Mouse (Mus musculus): ENCODE data around the gene B3gnt7. TPM values are rescaled to one million over a fixed set of nuclear protein-coding genes. Genes with fewer than 3 reads are reported as not detected.
A peak's percentile ranks its signal among the peaks of the same experiment; 100 is the strongest.
"Not testable (repeated sequence)": the region's sequence is repeated elsewhere in the genome, so short reads cannot be mapped to it uniquely, and the experiment has no call there.

Gene B3gnt7
- polyA plus RNA-seq, 1 experiment from 2014 or later = 3.7 TPM

DNA sequence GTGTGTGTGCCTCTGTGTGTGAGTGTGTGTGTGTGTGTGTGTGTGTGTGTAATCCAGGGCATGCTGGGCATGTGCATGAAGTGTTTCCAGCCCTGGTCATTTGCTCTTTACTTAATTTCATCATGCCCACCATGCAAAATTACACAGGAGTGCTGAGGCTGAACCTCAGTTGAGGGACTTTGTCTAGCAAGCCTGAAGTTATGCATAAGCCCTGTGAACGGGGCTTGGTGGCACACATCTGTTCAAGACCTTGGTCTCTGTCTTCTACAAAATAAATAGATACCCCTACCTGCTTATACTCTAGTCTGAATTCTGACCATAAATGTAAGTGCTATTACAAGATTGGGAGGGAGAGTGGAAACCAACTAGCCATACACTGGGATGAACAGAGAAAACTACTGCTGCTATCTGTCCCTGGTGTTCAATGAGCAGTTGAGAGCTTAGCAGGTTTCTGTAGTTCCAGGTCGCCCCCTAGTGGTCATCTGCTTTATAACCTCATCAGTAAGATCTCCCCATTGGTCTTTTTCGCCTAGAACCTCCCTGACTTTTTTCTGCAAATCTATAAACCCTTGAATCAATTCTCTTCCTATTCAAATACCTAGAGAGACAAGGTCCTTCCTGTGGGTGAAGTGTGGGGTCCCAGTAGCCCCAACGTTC, 36.7 kb downstream of the B3gnt7 start:
- Histone ChIP-seq H3K9ac (no peak overlapping the region), H3K27ac (no peak overlapping the region), H3K36me3 (no peaks in the 10 kb centered on the region), H3K4me3 (no peak overlapping the region), H3K4me2 (no peak overlapping the region), H3K4me1 (replicated peaks) (no peaks in the 10 kb centered on the region), H3K9me3 (no peaks in the 10 kb centered on the region), H3K27me3 (no peaks in the 10 kb centered on the region)
- peak; percentile 80 for ATAC-seq (ENCODE audit: low FRiP score)
- WGBS = 31% methylated on average over 4 of the region's 4 CpGs

DNA sequence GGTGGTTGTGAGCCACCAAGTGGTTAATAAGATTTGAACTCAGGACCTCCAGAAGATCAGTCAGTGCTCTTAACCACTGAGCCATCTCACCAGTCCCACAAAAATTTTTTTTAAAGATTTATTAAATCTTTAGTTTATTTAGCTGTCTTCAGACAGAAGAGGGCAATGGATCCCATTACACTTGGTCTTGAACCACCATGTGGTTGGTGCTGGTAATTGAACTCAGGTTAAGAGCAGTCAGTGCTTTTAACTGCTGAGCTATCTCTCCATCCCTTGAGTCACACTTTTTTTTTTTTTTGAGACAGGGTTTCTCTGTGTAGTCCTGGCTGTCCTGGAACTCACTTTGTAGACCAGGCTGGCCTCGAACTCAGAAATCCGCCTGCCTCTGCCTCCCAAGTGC, 38.5 kb downstream of the B3gnt7 start:
- 86% methylated on average over 2 of the region's 2 CpGs for WGBS
- not testable (repeated sequence) for H3K4me3 ChIP-seq; H3K4me2 ChIP-seq; H3K36me3 ChIP-seq; H3K9ac ChIP-seq; H3K27me3 ChIP-seq; H3K9me3 ChIP-seq; H3K4me1 ChIP-seq (replicated peaks); H3K27ac ChIP-seq; ATAC-seq (ENCODE audit: low FRiP score)

DNA sequence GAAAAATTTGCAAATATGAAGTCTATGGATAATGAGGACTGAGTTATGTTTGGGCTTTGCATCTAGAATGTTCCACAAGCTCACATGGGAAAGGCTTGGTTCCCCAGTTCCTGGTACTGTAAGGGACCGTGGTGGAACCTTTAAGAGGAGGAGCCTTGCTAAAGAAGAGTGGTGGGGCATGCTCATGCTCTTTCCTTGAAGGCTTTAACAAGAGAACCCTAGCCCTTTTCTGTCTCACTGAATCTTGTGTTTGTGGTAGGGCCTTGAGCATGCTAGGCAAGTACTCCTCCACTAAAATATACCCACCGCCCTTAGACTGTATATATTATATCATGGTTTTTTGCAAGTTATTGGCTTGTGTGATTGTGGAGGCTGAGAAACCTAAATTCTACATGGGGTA, 39.7 kb downstream of the B3gnt7 start:
- H3K4me2 ChIP-seq = no peak overlapping the region
- H3K9ac ChIP-seq = no peak overlapping the region
- H3K9me3 ChIP-seq = no peaks in the 10 kb centered on the region
- H3K4me1 ChIP-seq (replicated peaks) = no peaks in the 10 kb centered on the region
- no peak overlapping the region for H3K4me3 ChIP-seq
- H3K27me3 ChIP-seq = no peaks in the 10 kb centered on the region
- peaks cover 11% of the 10 kb centered on the region; the same call in 1 of the 2 replicates for H3K36me3 ChIP-seq
- ATAC-seq (ENCODE audit: low FRiP score) = no peak
- no peak overlapping the region for H3K27ac ChIP-seq
- 92% methylated on average over 2 of the region's 2 CpGs for WGBS

DNA sequence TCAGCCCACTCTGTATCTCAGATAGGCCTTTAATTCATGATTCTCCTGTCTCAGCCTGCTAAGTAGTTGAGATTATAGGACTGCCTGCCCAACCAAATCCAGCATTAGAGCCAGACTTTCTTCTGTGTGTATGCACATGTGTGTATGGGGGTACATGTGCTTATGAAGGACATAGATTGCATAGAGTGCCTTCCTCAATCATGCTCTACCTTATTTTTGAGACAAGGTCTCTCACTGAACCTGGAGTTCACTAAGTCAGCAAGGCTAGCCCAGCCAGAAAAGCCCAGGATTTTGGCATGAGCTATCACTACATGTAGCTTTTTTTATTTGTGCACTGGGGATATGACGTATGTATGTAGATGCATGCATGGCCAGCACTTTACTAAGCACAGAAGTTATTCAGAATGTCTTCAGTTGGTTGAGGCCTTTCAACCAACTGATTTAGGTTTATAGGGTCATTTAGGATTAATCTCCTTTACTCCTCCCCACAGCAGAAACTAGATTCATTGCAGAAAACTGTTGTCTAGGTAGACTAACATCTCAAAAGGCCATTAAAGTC, 40.5 kb downstream of the B3gnt7 start:
- no peaks in the 10 kb centered on the region for H3K27me3 ChIP-seq
- H3K9ac ChIP-seq = no peak overlapping the region
- peaks cover 17% of the 10 kb centered on the region for H3K36me3 ChIP-seq
- ATAC-seq (ENCODE audit: low FRiP score) = no peak
- no peaks in the 10 kb centered on the region for H3K9me3 ChIP-seq
- no peak overlapping the region for H3K27ac ChIP-seq
- WGBS = 100% methylated on average over 1 of the region's 1 CpGs
- H3K4me3 ChIP-seq = no peak overlapping the region
- H3K4me2 ChIP-seq = no peak overlapping the region
- no peaks in the 10 kb centered on the region for H3K4me1 ChIP-seq (replicated peaks)

DNA sequence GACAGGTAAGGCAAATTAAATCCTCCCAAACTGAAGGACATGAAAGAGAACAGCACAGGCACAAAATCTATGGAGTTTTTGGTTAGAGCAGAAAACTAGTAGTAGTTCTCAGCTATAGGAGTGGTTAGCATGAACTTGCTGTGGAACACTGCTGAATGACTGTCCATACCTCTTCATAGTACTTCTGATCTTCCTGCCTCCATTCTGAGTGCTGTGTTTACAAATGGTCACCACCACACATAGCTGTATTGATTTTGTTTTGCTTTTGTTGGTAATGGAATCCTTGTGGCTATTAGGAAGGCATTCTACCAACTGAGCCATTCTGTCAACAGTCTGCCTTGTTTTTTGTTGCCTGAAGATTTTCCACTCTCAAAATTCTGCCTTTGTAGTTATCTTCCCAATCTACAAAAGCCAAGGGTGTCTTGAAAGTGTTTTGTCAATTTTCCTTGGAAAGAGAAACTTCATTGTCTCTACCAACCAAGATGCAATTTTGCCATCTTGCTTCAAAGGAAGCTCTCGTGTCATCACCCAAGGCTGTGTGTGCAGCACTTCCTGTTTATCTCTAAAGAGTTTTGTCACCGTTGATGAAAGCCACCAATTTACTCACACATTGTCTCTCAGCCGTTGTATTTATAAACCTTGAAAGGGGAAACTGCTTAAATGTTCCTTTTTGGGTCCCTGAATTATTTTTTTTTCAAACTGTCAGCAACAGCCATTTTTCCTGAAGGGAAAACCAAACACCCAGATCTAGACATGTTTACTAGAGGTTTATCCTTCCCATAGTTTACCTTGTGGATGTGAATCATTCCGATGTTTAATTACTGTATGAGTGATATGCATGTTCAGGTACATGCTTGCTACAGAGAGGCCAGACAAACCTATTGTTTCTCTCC, 41.6 kb downstream of the B3gnt7 start:
- no peaks in the 10 kb centered on the region for H3K27me3 ChIP-seq
- no peak for ATAC-seq (ENCODE audit: low FRiP score)
- no peak overlapping the region for H3K27ac ChIP-seq
- H3K9ac ChIP-seq = no peak overlapping the region
- H3K36me3 ChIP-seq = peaks cover 28% of the 10 kb centered on the region
- H3K4me3 ChIP-seq = no peak overlapping the region
- no peaks in the 10 kb centered on the region for H3K4me1 ChIP-seq (replicated peaks)
- H3K9me3 ChIP-seq = no peaks in the 10 kb centered on the region
- H3K4me2 ChIP-seq = no peak overlapping the region
- WGBS = 80% methylated on average over 4 of the region's 4 CpGs

DNA sequence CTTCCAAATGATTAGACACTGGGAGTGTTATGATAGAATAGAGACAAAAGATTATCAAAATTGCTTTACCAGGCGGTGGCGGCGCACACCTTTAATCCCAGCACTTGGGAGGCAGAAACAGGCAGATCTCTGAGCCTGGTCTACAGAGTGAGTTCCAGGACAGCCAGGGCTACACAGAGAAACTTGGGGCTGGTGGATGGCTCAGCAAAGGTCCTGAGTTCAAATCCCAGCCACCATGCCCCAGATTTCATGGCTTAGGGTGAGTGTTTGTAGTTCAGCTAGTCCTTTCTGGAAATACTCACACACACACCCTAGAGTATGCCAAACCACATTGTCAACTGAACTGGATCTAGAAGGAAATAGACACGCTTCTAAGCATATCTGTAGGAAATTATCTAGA, 42.4 kb downstream of the B3gnt7 start:
- no peak for ATAC-seq (ENCODE audit: low FRiP score)
- Histone ChIP-seq H3K27ac (no peak overlapping the region), H3K4me1 (replicated peaks) (no peaks in the 10 kb centered on the region), H3K36me3 (peaks cover 36% of the 10 kb centered on the region), H3K4me3 (no peak overlapping the region), H3K9me3 (no peaks in the 10 kb centered on the region), H3K4me2 (no peak overlapping the region), H3K9ac (no peak overlapping the region), H3K27me3 (no peaks in the 10 kb centered on the region)
- WGBS = 88% methylated on average over 4 of the region's 4 CpGs

DNA sequence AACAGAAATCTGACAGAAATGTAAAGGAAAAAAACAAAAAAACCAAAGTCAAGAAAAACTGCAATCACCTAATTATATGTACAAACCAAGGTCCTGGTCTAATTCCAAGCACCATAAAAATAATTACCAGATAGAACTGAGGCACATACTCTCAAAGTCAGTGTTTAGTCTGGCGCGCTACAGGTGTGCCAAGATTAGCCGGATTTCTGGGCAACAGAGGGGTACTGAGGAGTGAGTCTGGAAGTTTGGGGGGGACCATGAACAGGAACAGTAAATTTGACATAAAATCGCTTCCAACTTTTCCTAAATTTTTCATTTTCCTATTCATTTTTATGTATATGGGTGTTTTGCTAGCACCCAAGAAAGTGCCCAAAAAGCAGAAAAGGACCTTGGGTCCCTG, 43.3 kb downstream of the B3gnt7 start:
- Histone ChIP-seq H3K4me1 (replicated peaks) (no peaks in the 10 kb centered on the region), H3K36me3 (peaks cover 45% of the 10 kb centered on the region), H3K27ac (no peak overlapping the region), H3K4me3 (no peak overlapping the region), H3K9ac (no peak overlapping the region), H3K4me2 (no peak overlapping the region), H3K9me3 (no peaks in the 10 kb centered on the region), H3K27me3 (no peaks in the 10 kb centered on the region)
- no peak for ATAC-seq (ENCODE audit: low FRiP score)
- 97% methylated on average over 4 of the region's 4 CpGs for WGBS

DNA sequence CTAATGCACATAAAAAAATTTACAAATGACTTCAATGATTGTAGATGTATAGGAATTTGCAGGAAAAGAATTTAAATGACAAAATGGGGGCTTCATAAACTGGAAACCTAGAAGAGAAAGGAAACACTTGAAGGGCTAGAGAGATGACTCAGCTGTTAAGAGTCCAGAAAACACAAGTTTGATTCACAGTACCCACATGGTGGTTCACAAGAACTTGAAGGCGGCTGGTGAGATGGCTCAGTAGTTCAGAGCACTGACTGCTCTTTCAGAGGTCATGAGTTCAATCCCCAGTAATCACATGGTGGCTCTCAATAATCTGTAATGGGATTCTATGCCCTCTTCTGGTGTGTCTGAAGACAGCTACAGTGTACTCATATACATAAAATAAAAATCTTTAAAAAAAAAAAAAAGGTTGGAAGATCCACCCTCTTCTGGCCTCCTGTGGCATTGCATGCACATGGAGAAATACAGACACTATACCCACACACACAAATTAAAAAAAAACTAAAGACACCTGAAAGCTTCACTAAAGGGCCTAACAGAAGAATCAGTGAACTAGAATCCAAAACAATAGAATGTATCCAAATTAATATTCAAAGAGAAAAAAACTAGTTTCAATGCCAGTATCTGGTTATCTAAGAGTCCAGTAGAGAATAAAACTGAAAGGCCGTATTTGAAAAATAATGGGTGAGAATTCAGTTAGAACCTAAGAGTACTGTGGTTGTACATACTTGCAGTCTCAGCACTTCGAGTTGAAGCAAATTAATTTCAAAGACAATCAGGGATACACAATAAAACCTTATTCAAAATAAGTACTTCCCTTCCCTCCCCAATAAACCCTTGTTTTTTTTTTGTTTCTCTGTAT, 44.5 kb downstream of the B3gnt7 start:
- ATAC-seq (ENCODE audit: low FRiP score) = no peak
- no peak overlapping the region for H3K4me3 ChIP-seq
- no peaks in the 10 kb centered on the region for H3K9me3 ChIP-seq
- no peak overlapping the region for H3K4me2 ChIP-seq
- 84% methylated on average over 3 of the region's 3 CpGs for WGBS
- H3K27ac ChIP-seq = no peak overlapping the region
- H3K27me3 ChIP-seq = no peaks in the 10 kb centered on the region
- H3K4me1 ChIP-seq (replicated peaks) = no peaks in the 10 kb centered on the region
- no peak overlapping the region for H3K9ac ChIP-seq
- peaks cover 57% of the 10 kb centered on the region for H3K36me3 ChIP-seq

DNA sequence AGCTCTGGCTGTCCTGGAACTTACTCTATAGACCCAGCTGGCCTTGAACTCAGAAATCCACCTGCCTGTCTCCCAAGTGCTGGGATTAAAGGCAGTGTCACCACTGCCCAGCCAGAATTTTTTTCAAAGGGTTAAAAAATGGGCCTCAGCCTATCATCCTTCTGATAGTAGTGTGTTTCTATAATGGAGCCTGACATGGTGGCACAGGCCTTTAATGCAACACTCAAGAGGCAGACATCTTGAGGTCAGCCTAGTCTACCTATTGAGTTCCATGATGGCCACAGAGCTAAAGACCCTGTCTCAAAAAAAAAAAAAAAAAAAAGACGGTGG, 45.0 kb downstream of the B3gnt7 start:
- H3K4me3 ChIP-seq = no peak overlapping the region
- no peak overlapping the region for H3K4me2 ChIP-seq
- no peak for ATAC-seq (ENCODE audit: low FRiP score)
- H3K4me1 ChIP-seq (replicated peaks) = no peaks in the 10 kb centered on the region
- no peaks in the 10 kb centered on the region for H3K9me3 ChIP-seq
- peaks cover 62% of the 10 kb centered on the region for H3K36me3 ChIP-seq
- no peak overlapping the region for H3K9ac ChIP-seq
- 53% methylated on average over 1 of the region's 1 CpGs for WGBS
- no peak overlapping the region for H3K27ac ChIP-seq
- no peaks in the 10 kb centered on the region for H3K27me3 ChIP-seq

DNA sequence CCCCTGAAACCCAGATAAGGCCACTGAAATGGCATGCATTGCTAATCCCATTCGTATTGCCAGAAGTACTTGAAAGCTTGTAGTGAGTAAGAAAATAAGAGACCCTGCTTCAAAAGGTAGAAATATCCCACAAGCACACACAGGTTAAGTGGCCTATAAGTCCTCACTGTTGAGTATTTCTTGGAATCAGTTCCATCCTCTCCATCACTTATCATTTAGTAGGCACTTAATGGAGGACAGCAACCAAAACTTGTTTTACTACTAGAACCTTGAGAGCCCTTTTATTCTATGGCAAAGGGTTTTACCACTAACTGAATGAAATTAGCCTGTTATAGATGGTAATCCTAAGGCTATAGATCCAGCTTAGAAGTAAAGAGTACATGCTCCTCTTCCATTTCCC, 45.5 kb downstream of the B3gnt7 start:
- Histone ChIP-seq H3K4me2 (no peak overlapping the region), H3K27ac (no peak overlapping the region), H3K36me3 (peaks cover 65% of the 10 kb centered on the region), H3K4me1 (replicated peaks) (no peaks in the 10 kb centered on the region), H3K27me3 (no peaks in the 10 kb centered on the region), H3K9me3 (no peaks in the 10 kb centered on the region), H3K4me3 (no peak overlapping the region), H3K9ac (no peak overlapping the region)
- 62% methylated on average over 1 of the region's 1 CpGs for WGBS
- ATAC-seq (ENCODE audit: low FRiP score) = no peak

DNA sequence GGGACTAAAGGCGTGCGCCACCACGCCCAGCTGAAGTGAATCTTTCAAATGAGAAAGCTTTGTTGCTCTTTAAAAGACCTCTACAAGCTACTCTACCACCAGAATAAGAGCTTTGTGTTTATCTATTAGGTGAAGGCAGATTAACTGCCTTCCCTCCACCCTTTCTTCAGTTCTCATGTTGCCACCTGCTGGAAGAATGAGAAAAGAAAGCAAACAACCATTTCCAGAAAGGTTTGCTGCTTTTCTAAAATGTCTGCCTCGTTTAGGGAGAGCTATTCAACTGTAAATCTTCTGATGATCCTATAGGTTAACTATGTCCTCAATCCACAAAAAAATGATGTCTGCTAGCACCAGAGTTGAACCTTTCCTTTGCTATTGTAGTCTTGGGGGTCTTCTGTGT, 46.2 kb downstream of the B3gnt7 start:
- no peak overlapping the region for H3K4me2 ChIP-seq
- no peak overlapping the region for H3K9ac ChIP-seq
- no peak overlapping the region for H3K27ac ChIP-seq
- no peaks in the 10 kb centered on the region for H3K27me3 ChIP-seq
- no peak overlapping the region for H3K4me3 ChIP-seq
- peaks cover 72% of the 10 kb centered on the region for H3K36me3 ChIP-seq
- WGBS = 78% methylated on average over 4 of the region's 4 CpGs
- no peaks in the 10 kb centered on the region for H3K4me1 ChIP-seq (replicated peaks)
- H3K9me3 ChIP-seq = no peaks in the 10 kb centered on the region
- no peak for ATAC-seq (ENCODE audit: low FRiP score)

DNA sequence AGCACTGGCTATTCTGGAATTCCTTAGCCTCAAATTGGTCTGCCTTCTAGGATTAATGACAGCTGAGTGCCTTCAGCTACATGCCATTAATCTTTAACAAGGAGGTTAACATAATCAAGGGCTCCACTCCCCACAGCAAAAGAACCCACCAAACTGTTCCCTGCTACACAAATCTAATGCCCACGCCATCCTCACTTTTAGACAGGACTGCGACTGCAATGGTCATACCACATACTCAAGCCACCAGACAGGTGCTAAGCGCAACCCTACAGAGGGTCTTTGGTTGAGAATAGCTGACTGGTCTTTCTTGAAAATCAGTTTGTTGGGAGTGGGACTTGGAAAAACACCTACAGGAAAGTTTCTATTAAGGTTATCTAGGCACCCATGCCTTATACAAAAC, 46.6 kb downstream of the B3gnt7 start:
- Histone ChIP-seq H3K4me2 (no peak overlapping the region), H3K27ac (no peak overlapping the region), H3K9ac (no peak overlapping the region), H3K4me1 (replicated peaks) (no peaks in the 10 kb centered on the region), H3K4me3 (no peak overlapping the region), H3K27me3 (no peaks in the 10 kb centered on the region), H3K9me3 (no peaks in the 10 kb centered on the region), H3K36me3 (peaks cover 76% of the 10 kb centered on the region)
- 90% methylated on average over 3 of the region's 3 CpGs for WGBS
- no peak for ATAC-seq (ENCODE audit: low FRiP score)

Data from hindbrain, embryonic 13.5 days (tissue).